Mouse (Mus musculus) v-Abl transformed pro-B cells (cell line): ENCODE measurements around the gene Gpam.

ENCODE experiments used
- in situ Hi-C, 2 experiments: fragments of 400-800 bp; cut with MboI; formaldehyde crosslinking; loops; one replicate each; pipeline ENCODE4 v1.15.1; 2025; ENCODE audit not compliant: unreplicated experiment in 2 of 2

Gpam gene

GRCm38 (mm10) chr19:55084971-55085856, 41.8 kb downstream of the Gpam start:
- in situ Hi-C loops: no loop called here

GRCm38 (mm10) chr19:55076822-55077221, 50.2 kb downstream of the Gpam start:
- in situ Hi-C loops: loop anchor here in 1 of 2 experiments (5.0 to 10.0 kb wide), 2 partner anchors 125 to 228 kb away; no protein-coding TSS in a partner anchor

- in situ Hi-C loops: loop anchor here (10.0 to 25.0 kb wide), 2 partner anchors 232 to 1036 kb away; partner anchors contain the start of gene Adra2a (in 1 of the 2)
These were observed 54.0 kb downstream of the Gpam start for GRCm38 (mm10) chr19:55073004-55073403.

GRCm38 (mm10) chr19:55069054-55069453, 58.0 kb downstream of the Gpam start:
- in situ Hi-C loops: loop anchor here (10.0 to 25.0 kb wide), 5 partner anchors 126 to 1674 kb away; partner anchors contain the start of genes Smndc1 (in 2 of the 2) and Adra2a (in 1 of the 2)

GRCm38 (mm10) chr19:55063272-55063671, 63.8 kb downstream of the Gpam start:
- in situ Hi-C loops: loop anchor here (5.0 to 25.0 kb wide), 7 partner anchors 132 to 1668 kb away; partner anchors contain the start of genes Smndc1 (in 2 of the 2) and Adra2a (in 1 of the 2)

- in situ Hi-C loops: loop anchor here (5.0 to 25.0 kb wide), 7 partner anchors 132 to 1668 kb away; partner anchors contain the start of genes Smndc1 (in 2 of the 2) and Adra2a (in 1 of the 2)
These were observed 64.5 kb downstream of the Gpam start for GRCm38 (mm10) chr19:55062501-55062900.

- in situ Hi-C loops: loop anchor here (5.0 to 25.0 kb wide), 7 partner anchors 133 to 1667 kb away; partner anchors contain the start of genes Smndc1 (in 2 of the 2) and Adra2a (in 1 of the 2)
These were observed 65.1 kb downstream of the Gpam start for GRCm38 (mm10) chr19:55061951-55062350.

GRCm38 (mm10) chr19:55061447-55061901, 65.6 kb downstream of the Gpam start:
- in situ Hi-C loops: loop anchor here (5.0 to 25.0 kb wide), 7 partner anchors 133 to 1667 kb away; partner anchors contain the start of genes Smndc1 (in 2 of the 2) and Adra2a (in 1 of the 2)

- in situ Hi-C loops: loop anchor here (5.0 to 25.0 kb wide), 7 partner anchors 134 to 1666 kb away; partner anchors contain the start of genes Smndc1 (in 2 of the 2) and Adra2a (in 1 of the 2)
These were observed 66.1 kb downstream of the Gpam start for GRCm38 (mm10) chr19:55060964-55061363.

- in situ Hi-C loops: loop anchor here (5.0 to 25.0 kb wide), 3 partner anchors 1020 to 1295 kb away; partner anchors contain the start of gene Adra2a (in 1 of the 2)
These were observed 69.6 kb downstream of the Gpam start for GRCm38 (mm10) chr19:55057483-55057882.

- in situ Hi-C loops: loop anchor here (5.0 to 25.0 kb wide), 3 partner anchors 1018 to 1293 kb away; partner anchors contain the start of gene Adra2a (in 1 of the 2)
These were observed 71.3 kb downstream of the Gpam start for GRCm38 (mm10) chr19:55055634-55056269.

- in situ Hi-C loops: loop anchor here in 1 of 2 experiments (25.0 kb wide), 1 partner anchor 1016 kb away; the partner anchor contains the start of gene Adra2a
These were observed 73.9 kb downstream of the Gpam start for GRCm38 (mm10) chr19:55053163-55053562.

GRCm38 (mm10) chr19:55037406-55037805, 89.6 kb downstream of the Gpam start:
- in situ Hi-C loops: loop anchor here (25.0 kb wide), 2 partner anchors 1200 to 1225 kb away; no protein-coding TSS in a partner anchor

- in situ Hi-C loops: no loop called here
These were observed 108.2 kb downstream of the Gpam start for GRCm38 (mm10) chr19:55018872-55019271.
